Mouse (Mus musculus): Measurements from ENCODE around the gene Myh14. TPM values are rescaled to one million over a fixed set of nuclear protein-coding genes. Genes with fewer than 3 reads are reported as not detected.

The Myh14 gene
- total and polyA plus RNA-seq, 3 experiments: under 0.01 to 0.08 TPM; not detected in 1

GRCm38 (mm10) chr7:44584265-44584804, 86.3 kb downstream of the Myh14 start:
- Histone ChIP-seq H3K27ac (ENCODE audit: control insufficient read depth, low read depth, low read length) (no peak overlapping the region), H3K27me3 (ENCODE audit: control insufficient read depth in 1 of 2, insufficient read depth in 2 of 2, low read length in 2 of 2) (no peaks in the 10 kb centered on the region), H3K4me3 (ENCODE audit: control insufficient read depth in 1 of 2, insufficient read depth in 1 of 2, low read depth in 2 of 2, low read length in 2 of 2) (no peak overlapping the region)

GRCm38 (mm10) chr7:44583146-44583545, 87.5 kb downstream of the Myh14 start:
- DNase-seq (ENCODE audit: low read depth, low spot score): no peak
- H3K36me3 ChIP-seq (ENCODE audit: control insufficient read depth in 1 of 2, insufficient read depth in 2 of 2, low read length in 2 of 2): no peaks in the 10 kb centered on the region

More at GRCm38 (mm10) chr7:44584265-44584804, 86.3 kb downstream of the Myh14 start:
- TF ChIP-seq MXI1 (IDR thresholded peaks at IDR 0.05; ENCODE audit: low read depth, low read length) (no peak), HCFC1 (IDR thresholded peaks at IDR 0.05; ENCODE audit: low read depth, low read length) (no peak), CHD2 (IDR thresholded peaks at IDR 0.05; ENCODE audit: low read length) (no peak), RAD21 (IDR thresholded peaks at IDR 0.05; ENCODE audit: low read depth, low read length) (no peak), GABPA (IDR thresholded peaks at IDR 0.05; ENCODE audit: low read depth, low read length) (no peak), MYC (IDR thresholded peaks at IDR 0.05; ENCODE audit: low read depth, low read length) (no peak), ZNF384 (IDR thresholded peaks at IDR 0.05; ENCODE audit: low read depth, low read length) (no peak)
- Histone ChIP-seq H3K79me2 (ENCODE audit: control insufficient read depth, insufficient read depth, low read length, poor library complexity) (no peaks in the 10 kb centered on the region), H3K4me1 (ENCODE audit: control insufficient read depth in 1 of 2, insufficient read depth in 2 of 2, low read length in 2 of 2) (0 out of 4 replicates have a peak, but pooled peaks cover 0 to 3% of the 10 kb centered on the region in 2 experiments), H3K36me3 (ENCODE audit: control insufficient read depth in 1 of 2, insufficient read depth in 2 of 2, low read length in 2 of 2) (no peaks in the 10 kb centered on the region), H3K9me3 (replicated peaks; ENCODE audit: insufficient read depth, low read length) (no peaks in the 10 kb centered on the region), H3K9ac (ENCODE audit: control insufficient read depth, low read depth, low read length, poor library complexity, severe bottlenecking) (no peak overlapping the region)
- DNase-seq (ENCODE audit: low read depth, low spot score): no peak

More at GRCm38 (mm10) chr7:44583146-44583545, 87.5 kb downstream of the Myh14 start:
- Histone ChIP-seq H3K79me2 (ENCODE audit: control insufficient read depth, insufficient read depth, low read length, poor library complexity) (no peaks in the 10 kb centered on the region), H3K4me3 (ENCODE audit: control insufficient read depth in 1 of 2, insufficient read depth in 1 of 2, low read depth in 2 of 2, low read length in 2 of 2) (no peak overlapping the region), H3K27ac (ENCODE audit: control insufficient read depth, low read depth, low read length) (no peak overlapping the region), H3K9me3 (replicated peaks; ENCODE audit: insufficient read depth, low read length) (no peaks in the 10 kb centered on the region), H3K9ac (ENCODE audit: control insufficient read depth, low read depth, low read length, poor library complexity, severe bottlenecking) (no peak overlapping the region), H3K4me1 (ENCODE audit: control insufficient read depth in 1 of 2, insufficient read depth in 2 of 2, low read length in 2 of 2) (0 out of 4 replicates have a peak, but pooled peaks cover 0 to 3% of the 10 kb centered on the region in 2 experiments), H3K27me3 (ENCODE audit: control insufficient read depth in 1 of 2, insufficient read depth in 2 of 2, low read length in 2 of 2) (no peaks in the 10 kb centered on the region)
- TF ChIP-seq MYB (IDR thresholded peaks at IDR 0.05; ENCODE audit: low read depth, low read length): no peak
- TF ChIP-seq TCF12 (IDR thresholded peaks at IDR 0.05; ENCODE audit: low read depth, low read length): no peak
- no peak for TF ChIP-seq MAZ (IDR thresholded peaks at IDR 0.05; ENCODE audit: low read depth, low read length)
- no peak for TF ChIP-seq ZNF384 (IDR thresholded peaks at IDR 0.05; ENCODE audit: low read depth, low read length)
- TF ChIP-seq RAD21 (IDR thresholded peaks at IDR 0.05; ENCODE audit: low read depth, low read length): no peak
- TF ChIP-seq CHD2 (IDR thresholded peaks at IDR 0.05; ENCODE audit: low read length): no peak
- no peak for TF ChIP-seq MEF2A (IDR thresholded peaks at IDR 0.05; ENCODE audit: extremely low read depth, insufficient replicate concordance, low read depth, low read length, poor library complexity, severe bottlenecking)
- no peak for TF ChIP-seq ELF1 (IDR thresholded peaks at IDR 0.05; ENCODE audit: low read depth, low read length)
- no peak for TF ChIP-seq USF1 (IDR thresholded peaks at IDR 0.05; ENCODE audit: low read depth, low read length)
- TF ChIP-seq E2F4 (IDR thresholded peaks at IDR 0.05; ENCODE audit: borderline replicate concordance, low read depth, low read length): no peak
- TF ChIP-seq MAX (IDR thresholded peaks at IDR 0.05; ENCODE audit: low read length): no peak
- TF ChIP-seq NRF1 (IDR thresholded peaks at IDR 0.05; ENCODE audit: insufficient read depth, low read depth, low read length, poor library complexity, severe bottlenecking): no peak
- TF ChIP-seq CHD1 (IDR thresholded peaks at IDR 0.05; ENCODE audit: low read depth, low read length): no peak
- TF ChIP-seq ZMIZ1 (IDR thresholded peaks at IDR 0.05; ENCODE audit: low read depth, low read length): no peak
- TF ChIP-seq USF2 (IDR thresholded peaks at IDR 0.05; ENCODE audit: borderline replicate concordance in 1 of 2, insufficient read depth in 1 of 2, low read depth in 1 of 2, low read length in 2 of 2): no peak
- no peak for TF ChIP-seq ETS1 (IDR thresholded peaks at IDR 0.05; ENCODE audit: low read depth, low read length)
- TF ChIP-seq POLR2AphosphoS2 (IDR thresholded peaks at IDR 0.05; ENCODE audit: low read length): no peak
- no peak for TF ChIP-seq POLR2AphosphoS5 (IDR thresholded peaks at IDR 0.05; ENCODE audit: borderline replicate concordance, low read depth, low read length)
- no peak for TF ChIP-seq MYC (IDR thresholded peaks at IDR 0.05; ENCODE audit: low read depth, low read length)
- TF ChIP-seq MXI1 (IDR thresholded peaks at IDR 0.05; ENCODE audit: low read depth, low read length): no peak

Data from MEL (cell line).